Mouse (Mus musculus): ENCODE data around the gene Ctps2.
"Not testable (repeated sequence)": the region's sequence is repeated elsewhere in the genome, so short reads cannot be mapped to it uniquely, and the experiment has no call there.

Gene Ctps2

DNA sequence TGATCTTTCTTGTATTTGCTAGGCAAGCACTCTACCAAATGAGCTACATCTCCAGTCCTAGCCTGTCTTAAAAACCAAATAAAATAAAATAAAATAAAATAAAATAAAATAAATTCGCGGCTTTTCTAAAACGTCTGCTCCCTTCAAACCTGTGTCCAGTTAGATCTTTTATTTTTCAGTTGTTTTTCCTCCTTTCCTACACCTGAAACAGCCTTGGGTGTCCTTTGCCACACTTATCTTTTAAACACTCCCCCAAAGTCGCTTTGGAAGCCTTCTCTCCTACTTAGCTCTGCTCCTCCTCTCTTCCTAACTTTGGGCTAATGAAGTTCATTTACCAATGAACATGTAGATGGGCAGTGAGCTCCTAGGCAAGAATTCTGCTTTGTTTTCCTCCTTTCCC is at the start of gene Ctps2:
Ctps2 (plus strand) TSS at position 301 of the 400 bp plus-strand sequence.
- DNase-seq, result no peak

DNA sequence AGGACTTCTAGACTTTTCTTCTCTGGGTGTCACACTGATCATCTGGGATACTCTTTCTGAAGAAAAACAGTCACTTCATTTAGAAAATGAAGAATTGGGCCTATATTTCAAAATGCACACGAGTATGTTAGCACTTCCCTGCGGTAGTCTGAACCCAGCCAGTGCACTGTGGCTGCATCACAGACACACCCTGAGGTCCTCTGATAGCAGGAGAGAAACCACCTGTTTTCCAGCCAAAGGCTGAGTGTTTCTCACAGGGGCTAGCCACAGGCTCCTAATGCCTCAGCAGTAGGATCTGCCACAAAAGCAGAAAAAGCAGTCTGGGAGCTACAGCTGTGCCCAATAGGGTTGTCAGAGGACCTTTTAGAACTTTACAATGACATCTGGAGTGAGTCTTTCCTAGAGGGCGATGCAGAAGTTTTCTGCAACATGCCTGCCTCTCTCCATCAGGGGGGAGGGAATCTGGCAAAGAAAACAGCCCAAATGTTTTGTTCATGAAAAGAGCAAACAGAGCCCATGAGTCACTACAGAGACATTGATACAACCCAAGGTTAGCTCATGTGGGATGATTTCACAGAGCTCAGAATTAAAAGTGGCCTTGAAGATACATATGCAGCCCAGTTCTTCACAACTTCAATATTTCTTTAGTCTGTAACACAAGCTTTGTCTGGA is 32.6 kb upstream of the Ctps2 start:
- DNase-seq, result no peak

DNA sequence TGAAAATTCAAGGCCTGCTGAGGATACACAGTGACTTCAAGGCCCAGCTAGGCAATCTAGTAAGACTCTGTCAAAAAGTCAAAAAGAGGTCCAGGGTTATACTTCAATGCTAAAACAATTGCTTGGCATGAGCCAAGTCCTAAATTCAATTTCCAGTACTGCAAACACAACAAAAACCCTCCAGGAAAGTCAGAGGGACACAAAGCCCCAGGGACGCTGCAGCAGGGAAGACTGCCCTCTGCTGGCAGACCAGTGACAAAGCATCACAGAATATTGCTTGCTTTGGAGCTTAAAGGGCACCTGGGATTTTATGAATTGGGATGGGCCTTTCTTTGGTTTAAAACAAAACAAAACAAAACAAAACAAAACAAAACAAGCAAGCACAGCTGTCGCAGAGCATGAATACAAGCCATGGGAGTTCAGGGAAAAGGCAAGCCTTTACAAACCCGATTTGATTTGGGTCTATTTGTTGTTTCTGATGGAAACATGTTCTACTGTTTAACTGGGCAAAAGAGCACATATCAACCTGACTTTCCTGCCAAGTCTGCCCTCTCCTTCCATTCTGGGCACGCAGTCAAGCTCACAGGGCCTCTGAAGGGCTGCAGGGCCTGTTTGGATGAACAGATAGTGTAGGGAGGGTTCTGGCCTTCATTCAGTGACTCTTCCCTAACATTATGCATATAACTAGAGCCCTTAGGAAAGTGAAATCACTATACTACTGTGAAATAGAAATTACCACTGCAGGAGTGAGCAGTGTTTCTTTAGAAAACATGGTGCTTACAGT is 29.1 kb upstream of the Ctps2 start:
- no peak for DNase-seq

GRCm38 (mm10) chrX:162873761-162874160 is 27.3 kb upstream of the Ctps2 start:
- DNase-seq, result no peak

DNA sequence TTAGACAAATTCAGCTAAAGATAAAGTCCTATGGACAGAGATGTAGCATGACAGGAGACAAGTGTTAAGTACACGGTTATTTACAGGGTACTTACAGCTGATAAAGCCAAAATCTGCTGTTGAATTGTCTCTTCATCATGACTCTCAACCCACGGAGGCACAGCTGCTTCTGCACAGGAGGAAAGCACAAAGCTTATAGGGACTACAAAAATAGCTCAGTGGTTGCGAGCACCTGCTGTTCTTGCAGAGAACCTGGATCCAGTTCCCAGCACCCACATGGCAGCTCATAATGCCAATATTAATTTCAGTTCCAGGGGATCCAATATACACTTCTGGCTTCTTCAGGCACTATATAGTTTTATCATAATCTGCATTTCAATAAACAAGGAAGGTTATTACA is 22.8 kb upstream of the Ctps2 start:
- no peak for DNase-seq

GRCm38 (mm10) chrX:162887931-162888511 is 13.0 kb upstream of the Ctps2 start, which contains the start of gene Syap1:
Gene Syap1, minus strand, starts transcription at chrX:162888447.
- peak; percentile 86 for DNase-seq

GRCm38 (mm10) chrX:162888575-162889223 is 12.3 kb upstream of the Ctps2 start:
- DNase-seq, result not testable (repeated sequence)

DNA sequence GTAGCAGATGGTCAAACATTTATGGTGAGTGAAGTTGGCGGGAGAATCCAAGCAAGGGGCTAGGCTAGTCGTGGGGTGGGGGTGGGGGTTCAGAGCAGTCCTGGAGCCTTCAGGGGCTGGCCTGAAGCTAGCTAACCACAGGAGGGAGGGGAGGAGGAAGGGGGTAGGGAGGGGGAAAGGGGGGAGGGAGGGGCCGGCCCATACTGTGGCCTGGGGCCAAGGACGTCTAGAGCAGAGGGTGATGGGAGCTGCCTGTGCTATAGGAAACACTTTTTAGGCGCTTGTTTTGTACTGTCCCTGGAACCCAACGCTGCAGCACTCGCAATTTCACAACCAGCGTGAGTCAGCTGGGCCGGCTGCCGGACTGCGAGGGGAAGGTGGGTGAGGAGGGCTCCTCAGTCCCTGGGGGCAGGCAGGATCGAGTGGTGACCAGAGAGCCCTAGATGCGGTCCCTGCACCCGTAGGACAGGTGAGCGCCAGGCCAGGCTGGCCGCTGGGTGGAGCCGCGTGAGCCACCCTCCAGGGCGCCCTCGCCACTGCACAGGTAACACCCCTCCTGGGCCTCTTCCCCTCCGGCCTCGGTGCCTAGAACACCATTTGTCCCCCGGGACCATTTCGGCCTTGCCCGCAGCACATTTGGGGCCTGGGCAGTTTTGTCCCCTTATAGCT is 467 bp downstream of the Ctps2 start:
- DNase-seq, result peak; percentile 56

DNA sequence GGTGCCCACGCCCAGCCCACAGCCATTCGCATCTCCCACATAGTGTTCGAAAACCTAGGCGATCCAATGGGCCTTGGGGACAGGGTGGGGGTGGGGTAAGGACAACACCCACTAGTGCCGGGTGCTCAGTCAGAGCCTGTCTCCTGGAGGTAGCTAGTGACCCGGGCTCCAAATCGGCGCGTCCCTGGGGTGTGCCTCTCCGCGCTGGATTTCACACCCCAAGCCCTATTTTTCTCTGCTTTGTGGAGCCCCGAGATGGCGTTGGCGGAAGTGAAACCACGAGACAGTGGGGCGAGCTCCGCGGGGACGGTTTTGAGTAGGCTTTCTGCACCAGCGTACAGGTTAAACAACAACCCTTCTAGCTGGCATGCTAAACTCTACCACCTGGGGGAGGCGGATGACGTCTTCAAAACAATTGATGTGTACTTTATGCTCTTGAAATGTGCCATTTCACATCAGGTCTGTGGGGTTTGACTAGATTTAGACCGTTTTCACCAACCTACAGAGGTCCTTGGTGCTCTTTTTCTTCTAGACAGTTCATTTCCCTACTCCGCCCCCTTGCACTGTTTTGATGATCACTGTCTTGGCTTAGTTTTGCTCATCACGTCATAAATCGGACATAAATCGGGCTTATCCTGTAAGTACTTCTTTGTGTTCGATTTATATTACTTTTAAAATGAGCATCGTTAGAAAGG is 1.1 kb downstream of the Ctps2 start:
- DNase-seq, result peak; percentile 60

DNA sequence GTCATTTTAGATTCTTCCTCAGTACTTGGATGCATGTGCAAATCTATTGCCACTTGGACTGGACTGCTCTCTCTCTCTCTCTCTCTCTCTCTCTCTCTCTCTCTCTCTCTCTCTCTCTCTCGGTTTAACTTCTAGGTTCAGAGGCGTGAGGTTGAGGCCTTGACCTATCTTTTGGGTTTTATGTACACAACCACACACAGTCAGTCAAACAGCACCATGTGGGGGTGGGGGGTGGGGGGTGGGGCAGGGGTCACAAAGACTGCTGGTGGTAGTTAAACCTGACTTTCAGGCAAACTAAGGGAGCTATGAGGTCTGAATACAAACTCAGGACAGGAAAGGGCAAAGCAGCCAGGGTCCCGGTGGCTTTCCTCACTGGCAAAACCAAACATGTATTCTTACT is 6.5 kb downstream of the Ctps2 start:
- no peak for DNase-seq

- no peak for DNase-seq
These were observed 12.6 kb downstream of the Ctps2 start for GRCm38 (mm10) chrX:162913651-162914050.

GRCm38 (mm10) chrX:162915697-162916096 is 14.7 kb downstream of the Ctps2 start:
- DNase-seq, result peak; percentile 75

- DNase-seq, result no peak
These were observed 20.6 kb downstream of the Ctps2 start for GRCm38 (mm10) chrX:162921487-162922125.

DNA sequence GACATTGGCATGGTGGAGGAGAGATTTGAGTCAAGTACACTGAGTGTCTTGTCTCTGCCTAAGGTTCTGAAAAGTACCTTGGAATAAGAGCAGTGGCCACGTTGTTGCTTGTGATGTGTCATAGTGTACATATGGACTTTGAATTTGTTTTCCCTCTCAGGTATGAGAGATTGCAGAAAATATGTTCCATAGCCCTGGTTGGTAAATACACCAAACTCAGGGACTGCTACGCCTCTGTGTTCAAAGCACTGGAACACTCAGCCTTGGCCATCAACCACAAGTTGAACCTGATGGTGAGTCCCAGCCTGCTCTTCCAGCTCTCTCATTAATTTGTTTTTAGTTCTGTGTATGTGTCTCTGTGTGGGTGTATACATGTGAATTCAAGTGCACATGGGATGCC is 30.4 kb downstream of the Ctps2 start:
- DNase-seq, result no peak

- no peak for DNase-seq
These were observed 41.0 kb downstream of the Ctps2 start for GRCm38 (mm10) chrX:162942027-162942426.

GRCm38 (mm10) chrX:162949811-162950439 is 48.9 kb downstream of the Ctps2 start:
- peak; percentile 72 for DNase-seq

GRCm38 (mm10) chrX:162957921-162958320 is 56.9 kb downstream of the Ctps2 start:
- DNase-seq, result no peak

GRCm38 (mm10) chrX:162963840-162964239 is 62.8 kb downstream of the Ctps2 start:
- no peak for DNase-seq

GRCm38 (mm10) chrX:162964383-162964782 is 63.3 kb downstream of the Ctps2 start, which contains the start of gene S100g:
Gene S100g, minus strand, starts transcription at chrX:162964599.
- peak; percentile 10 for DNase-seq

DNA sequence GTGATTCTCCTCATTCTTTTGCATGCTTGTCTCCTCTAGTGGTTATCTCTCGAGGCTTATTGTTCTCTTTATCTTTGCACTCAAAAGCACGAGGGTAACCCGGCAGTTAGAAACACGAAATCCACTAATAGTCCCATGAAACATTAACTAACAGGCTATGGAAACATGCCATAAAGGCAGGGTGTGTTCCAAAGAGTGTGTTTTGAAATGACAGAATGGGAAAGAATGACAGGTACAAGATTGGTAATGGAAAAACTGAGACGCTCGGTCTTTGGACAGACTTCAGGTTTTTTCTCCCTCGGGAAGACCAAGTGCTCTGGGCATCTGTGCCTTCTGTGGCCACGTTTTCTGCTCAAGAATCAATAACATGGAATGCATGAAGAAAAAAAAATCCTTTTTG is 66.4 kb downstream of the Ctps2 start:
- peak; percentile 21 for DNase-seq

DNA sequence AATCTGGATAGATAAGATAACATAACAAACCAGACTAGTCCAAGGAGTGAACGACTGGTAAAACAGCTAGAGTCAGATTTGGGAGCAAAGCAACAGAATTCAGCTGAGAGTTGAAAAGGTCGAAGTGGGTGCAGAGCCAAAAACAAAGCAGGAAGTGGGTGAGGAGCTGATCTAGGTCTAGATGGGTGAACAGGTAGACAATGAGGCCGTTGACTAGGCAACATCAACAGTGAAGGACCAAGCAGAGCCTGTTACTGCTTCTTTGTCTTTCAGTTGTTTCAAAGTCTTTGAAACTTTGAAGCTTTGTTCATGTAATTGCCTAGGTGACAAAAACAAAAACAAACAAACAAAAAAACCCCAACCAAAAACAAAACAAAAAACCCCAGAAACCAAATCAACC is 75.2 kb downstream of the Ctps2 start:
- no peak for DNase-seq

Data from lung, postnatal 36 days (tissue).